Mouse (Mus musculus): ENCODE data around the gene St3gal3. TPM values are rescaled to one million over a fixed set of nuclear protein-coding genes. Genes with fewer than 3 reads are reported as not detected.

The St3gal3 gene
- total and polyA plus RNA-seq, 2 experiments from 2014 or later, result 11.8 to 50.9 TPM

GRCm38 (mm10) chr4:117991055-117991627 is 143.6 kb downstream of the St3gal3 start:
- H3K9me3 ChIP-seq (ENCODE audit: low read length), result no peaks in the 10 kb centered on the region
- no peak overlapping the region for H3K9ac ChIP-seq (replicated peaks; ENCODE audit: low read length)
- WGBS, result 52% methylated on average over 8 of the region's 8 CpGs
- H3K4me2 ChIP-seq (ENCODE audit: low read depth, low read length), result no peak overlapping the region
- ATAC-seq (no peak), DNase-seq (ENCODE audit: low spot score) (peak; percentile 35)
- H3K27ac ChIP-seq, result no peak overlapping the region
- no peak for TF ChIP-seq CTCF (IDR thresholded peaks at IDR 0.05; ENCODE audit: low read depth)
- H3K27me3 ChIP-seq (ENCODE audit: insufficient read depth, low read length), result no peaks in the 10 kb centered on the region
- no peaks in the 10 kb centered on the region; the same call in 1 of the 2 replicates for H3K4me1 ChIP-seq (ENCODE audit: insufficient read depth, low read length)
- H3K36me3 ChIP-seq (ENCODE audit: insufficient read depth, low read length), result no peaks in the 10 kb centered on the region
- no peak overlapping the region for H3K4me3 ChIP-seq (ENCODE audit: low read length)

- ATAC-seq, result no peak
- H3K27me3 ChIP-seq (ENCODE audit: insufficient read depth, low read length), result no peaks in the 10 kb centered on the region
- no peak overlapping the region for H3K27ac ChIP-seq
- H3K9ac ChIP-seq (replicated peaks; ENCODE audit: low read length), result no peak overlapping the region
- 65% methylated on average over 3 of the region's 3 CpGs for WGBS
- no peaks in the 10 kb centered on the region for H3K36me3 ChIP-seq (ENCODE audit: insufficient read depth, low read length)
- no peak overlapping the region for H3K4me2 ChIP-seq (ENCODE audit: low read depth, low read length)
- no peak for DNase-seq (ENCODE audit: low spot score)
- no peak overlapping the region for H3K4me3 ChIP-seq (ENCODE audit: low read length)
- TF ChIP-seq CTCF (IDR thresholded peaks at IDR 0.05; ENCODE audit: low read depth), result no peak
- H3K4me1 ChIP-seq (ENCODE audit: insufficient read depth, low read length), result no peaks in the 10 kb centered on the region; the same call in 1 of the 2 replicates
- H3K9me3 ChIP-seq (ENCODE audit: low read length), result no peaks in the 10 kb centered on the region
Measured at GRCm38 (mm10) chr4:117990571-117990970, 144.1 kb downstream of the St3gal3 start.

- no peaks in the 10 kb centered on the region for H3K9me3 ChIP-seq (ENCODE audit: low read length)
- no peaks in the 10 kb centered on the region; the same call in 1 of the 2 replicates for H3K4me1 ChIP-seq (ENCODE audit: insufficient read depth, low read length)
- DNase-seq (ENCODE audit: low spot score), result no peak
- H3K4me2 ChIP-seq (ENCODE audit: low read depth, low read length), result no peak overlapping the region
- H3K4me3 ChIP-seq (ENCODE audit: low read length), result no peak overlapping the region
- no peaks in the 10 kb centered on the region for H3K27me3 ChIP-seq (ENCODE audit: insufficient read depth, low read length)
- no peaks in the 10 kb centered on the region for H3K36me3 ChIP-seq (ENCODE audit: insufficient read depth, low read length)
- no peak overlapping the region for H3K9ac ChIP-seq (replicated peaks; ENCODE audit: low read length)
- TF ChIP-seq CTCF (IDR thresholded peaks at IDR 0.05; ENCODE audit: low read depth), result no peak
- WGBS, result 73% methylated on average over 12 of the region's 12 CpGs
- ATAC-seq, result no peak
- no peak overlapping the region for H3K27ac ChIP-seq
Measured at GRCm38 (mm10) chr4:117989801-117990200, 144.9 kb downstream of the St3gal3 start.

GRCm38 (mm10) chr4:117986766-117987165 is 147.9 kb downstream of the St3gal3 start:
- ATAC-seq, result no peak
- Histone ChIP-seq H3K27me3 (ENCODE audit: insufficient read depth, low read length) (no peaks in the 10 kb centered on the region), H3K4me1 (ENCODE audit: insufficient read depth, low read length) (no peaks in the 10 kb centered on the region; the same call in 1 of the 2 replicates), H3K36me3 (ENCODE audit: insufficient read depth, low read length) (no peaks in the 10 kb centered on the region), H3K27ac (no peak overlapping the region), H3K9me3 (ENCODE audit: low read length) (no peaks in the 10 kb centered on the region), H3K4me2 (ENCODE audit: low read depth, low read length) (no peak overlapping the region), H3K9ac (replicated peaks; ENCODE audit: low read length) (no peak overlapping the region), H3K4me3 (ENCODE audit: low read length) (no peak overlapping the region)
- DNase-seq (ENCODE audit: low spot score), result no peak
- 74% methylated on average over 8 of the region's 8 CpGs for WGBS
- TF ChIP-seq CTCF (IDR thresholded peaks at IDR 0.05; ENCODE audit: low read depth), result no peak

GRCm38 (mm10) chr4:117984993-117985587 is 149.6 kb downstream of the St3gal3 start:
- WGBS, result 46% methylated on average over 8 of the region's 8 CpGs
- no peak overlapping the region for H3K4me2 ChIP-seq (ENCODE audit: low read depth, low read length)
- H3K9me3 ChIP-seq (ENCODE audit: low read length), result no peaks in the 10 kb centered on the region
- H3K9ac ChIP-seq (replicated peaks; ENCODE audit: low read length), result no peak overlapping the region
- no peaks in the 10 kb centered on the region for H3K27me3 ChIP-seq (ENCODE audit: insufficient read depth, low read length)
- ATAC-seq (no peak), DNase-seq (ENCODE audit: low spot score) (no peak)
- H3K27ac ChIP-seq, result peak overlapping the region; percentile 27; the same call in 1 of the 2 replicates
- TF ChIP-seq CTCF (IDR thresholded peaks at IDR 0.05; ENCODE audit: low read depth), result no peak
- no peaks in the 10 kb centered on the region for H3K4me1 ChIP-seq (ENCODE audit: insufficient read depth, low read length)
- no peak overlapping the region for H3K4me3 ChIP-seq (ENCODE audit: low read length)
- no peaks in the 10 kb centered on the region for H3K36me3 ChIP-seq (ENCODE audit: insufficient read depth, low read length)

- Histone ChIP-seq H3K27ac (no peak overlapping the region), H3K9me3 (ENCODE audit: low read length) (no peaks in the 10 kb centered on the region), H3K4me1 (ENCODE audit: insufficient read depth, low read length) (no peaks in the 10 kb centered on the region), H3K4me3 (ENCODE audit: low read length) (no peak overlapping the region), H3K4me2 (ENCODE audit: low read depth, low read length) (no peak overlapping the region), H3K9ac (replicated peaks; ENCODE audit: low read length) (no peak overlapping the region), H3K36me3 (ENCODE audit: insufficient read depth, low read length) (no peaks in the 10 kb centered on the region), H3K27me3 (ENCODE audit: insufficient read depth, low read length) (no peaks in the 10 kb centered on the region)
- TF ChIP-seq CTCF (IDR thresholded peaks at IDR 0.05; ENCODE audit: low read depth), result no peak
- ATAC-seq, result no peak
- no peak for DNase-seq (ENCODE audit: low spot score)
- WGBS, result 96% methylated on average over 3 of the region's 3 CpGs
Measured at GRCm38 (mm10) chr4:117984206-117984605, 150.5 kb downstream of the St3gal3 start.

- Histone ChIP-seq H3K4me2 (ENCODE audit: low read depth, low read length) (no peak overlapping the region), H3K9ac (replicated peaks; ENCODE audit: low read length) (no peak overlapping the region), H3K9me3 (ENCODE audit: low read length) (no peaks in the 10 kb centered on the region), H3K36me3 (ENCODE audit: insufficient read depth, low read length) (no peaks in the 10 kb centered on the region), H3K27me3 (ENCODE audit: insufficient read depth, low read length) (no peaks in the 10 kb centered on the region), H3K4me3 (ENCODE audit: low read length) (no peak overlapping the region), H3K27ac (no peak overlapping the region), H3K4me1 (ENCODE audit: insufficient read depth, low read length) (no peaks in the 10 kb centered on the region)
- ATAC-seq (no peak), DNase-seq (ENCODE audit: low spot score) (no peak)
- WGBS, result 64% methylated on average over 7 of the region's 7 CpGs
- no peak for TF ChIP-seq CTCF (IDR thresholded peaks at IDR 0.05; ENCODE audit: low read depth)
Measured at GRCm38 (mm10) chr4:117982706-117983105, 152.0 kb downstream of the St3gal3 start.

Data from hindbrain, postnatal 0 days (tissue).